Mouse (Mus musculus): ENCODE measurements around the gene Usp45.

DNA sequence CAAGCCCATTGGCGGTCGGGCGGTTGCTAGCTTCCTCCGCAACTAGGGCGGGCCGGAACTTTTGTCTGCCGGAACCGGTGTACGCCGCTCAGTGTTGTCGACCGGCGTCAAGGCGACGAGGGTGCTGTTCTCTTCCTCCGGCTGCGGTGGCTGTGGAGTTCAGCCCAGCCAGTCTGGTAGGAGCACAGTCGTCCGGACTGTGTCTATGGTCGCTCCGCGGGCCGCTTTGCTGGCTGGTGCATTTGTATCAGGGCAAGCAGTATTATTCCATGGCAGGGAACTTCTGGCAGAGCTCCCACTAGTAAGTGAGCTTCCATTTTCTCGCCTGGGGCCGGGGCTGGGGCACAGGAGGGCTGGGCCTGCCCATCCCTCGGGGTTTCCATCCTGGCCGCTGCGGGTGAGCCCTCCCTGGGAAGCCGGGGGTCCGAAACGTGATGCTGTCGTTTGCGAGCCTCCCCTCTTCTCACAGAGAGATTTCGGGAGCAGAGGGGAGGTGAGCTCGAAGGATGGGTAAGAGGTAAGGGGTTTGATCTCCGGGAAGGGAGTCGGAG is 39.3 kb upstream of the Usp45 start, which contains the start of gene Ccnc:
- TF ChIP-seq CTCF (IDR thresholded peaks at IDR 0.05; ENCODE audit: low read depth, low read length): no peak
- TF ChIP-seq POLR2A (IDR thresholded peaks at IDR 0.05; ENCODE audit: extremely low read depth, insufficient read depth, low read length): peak; percentile 65
